Mouse (Mus musculus) kidney, adult 2 months (tissue): Measurements from ENCODE around the gene Oprl1. TPM values are rescaled to one million over a fixed set of nuclear protein-coding genes. Genes with fewer than 3 reads are reported as not detected.

Experiments used
- DNase-seq: peaks from one replicate; pipeline ENCODE4 v3.0.0; 2021
- H3K27ac ChIP-seq: fragments of 200-500 bp; 2 replicates; pipeline ENCODE4 v1.5.1; 2012; ENCODE audit warnings: low read depth, low read length, control low read depth, inconsistent platforms; ENCODE audit not compliant: insufficient read depth
- H3K27me3 ChIP-seq: fragments of 200-500 bp; replicated peaks from 2 replicates; pipeline ENCODE4 v1.6.1; 2012; ENCODE audit warnings: mild to moderate bottlenecking, moderate library complexity, low read length, inconsistent platforms; ENCODE audit not compliant: control insufficient read depth, insufficient read depth
- H3K36me3 ChIP-seq: fragments of 200-500 bp; 2 replicates; pipeline ENCODE4 v1.6.1; 2012; ENCODE audit warnings: mild to moderate bottlenecking, moderate library complexity, low read length, inconsistent platforms; ENCODE audit not compliant: control insufficient read depth, insufficient read depth
- H3K4me1 ChIP-seq: fragments of 200-500 bp; 2 replicates; pipeline ENCODE4 v1.6.1; 2011; ENCODE audit warnings: low read length; ENCODE audit not compliant: control insufficient read depth, insufficient read depth
- H3K4me3 ChIP-seq: fragments of 200-500 bp; 2 replicates; pipeline ENCODE4 v1.5.1; 2011; ENCODE audit warnings: mild to moderate bottlenecking, low read depth, low read length, control low read depth; ENCODE audit not compliant: insufficient read depth
- CTCF ChIP-seq: fragments of 200-500 bp; conservative IDR thresholded peaks from 2 replicates; pipeline ENCODE4 v1.5.1; 2011; ENCODE audit warnings: low read depth, mild to moderate bottlenecking, control low read depth, low read length, moderate library complexity, mixed read lengths; ENCODE audit not compliant: insufficient read depth, insufficient read length
- POLR2A ChIP-seq: fragments of 200-500 bp; IDR thresholded peaks from one replicate; pipeline ENCODE4 v1.6.1; 2011; ENCODE audit warnings: low read depth, low read length, control low read depth
- WGBS: fragments of 180-500 bp; shearing (Covaris S2); methylation state at CpG from one replicate; pipeline ENCODE4 v1.1.7; 2018; 5-methylcytosine and 5-hydroxymethylcytosine counted together
- polyA plus RNA-seq: library from polyadenylated mRNA; depleted of rRNA; stranded (reverse); fragments of >200 nt; gene quantifications from 2 replicates; pipeline ENCODE4 v1.2.3, GENCODE M21; 2012; rRNA removed

Gene Oprl1
- polyA plus RNA-seq, 1 experiment, result 0.27 TPM

DNA sequence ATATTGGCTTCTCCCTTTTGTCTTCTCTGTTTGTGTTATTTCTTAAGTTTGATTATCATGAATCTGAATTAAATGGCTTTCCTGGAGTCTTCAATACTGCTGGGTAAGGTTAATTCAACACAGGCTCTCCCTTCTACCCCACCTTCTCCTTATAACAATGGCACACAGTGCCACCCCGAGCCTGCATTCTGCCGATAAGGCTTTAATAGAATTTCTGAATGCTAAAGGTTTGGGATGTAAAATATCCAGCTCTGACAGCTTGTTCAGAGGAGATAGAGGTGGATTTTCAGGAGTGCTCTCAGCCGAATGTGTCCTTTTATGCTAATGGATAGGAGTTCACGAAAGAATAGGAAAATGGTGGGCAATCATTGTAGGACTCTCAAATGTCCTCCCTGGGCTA lies 50.4 kb downstream of the Oprl1 start:
- WGBS, result 91% methylated on average over 4 of the region's 4 CpGs
- no peaks in the 10 kb centered on the region; the same call in 1 of the 2 replicates for H3K27me3 ChIP-seq

DNA sequence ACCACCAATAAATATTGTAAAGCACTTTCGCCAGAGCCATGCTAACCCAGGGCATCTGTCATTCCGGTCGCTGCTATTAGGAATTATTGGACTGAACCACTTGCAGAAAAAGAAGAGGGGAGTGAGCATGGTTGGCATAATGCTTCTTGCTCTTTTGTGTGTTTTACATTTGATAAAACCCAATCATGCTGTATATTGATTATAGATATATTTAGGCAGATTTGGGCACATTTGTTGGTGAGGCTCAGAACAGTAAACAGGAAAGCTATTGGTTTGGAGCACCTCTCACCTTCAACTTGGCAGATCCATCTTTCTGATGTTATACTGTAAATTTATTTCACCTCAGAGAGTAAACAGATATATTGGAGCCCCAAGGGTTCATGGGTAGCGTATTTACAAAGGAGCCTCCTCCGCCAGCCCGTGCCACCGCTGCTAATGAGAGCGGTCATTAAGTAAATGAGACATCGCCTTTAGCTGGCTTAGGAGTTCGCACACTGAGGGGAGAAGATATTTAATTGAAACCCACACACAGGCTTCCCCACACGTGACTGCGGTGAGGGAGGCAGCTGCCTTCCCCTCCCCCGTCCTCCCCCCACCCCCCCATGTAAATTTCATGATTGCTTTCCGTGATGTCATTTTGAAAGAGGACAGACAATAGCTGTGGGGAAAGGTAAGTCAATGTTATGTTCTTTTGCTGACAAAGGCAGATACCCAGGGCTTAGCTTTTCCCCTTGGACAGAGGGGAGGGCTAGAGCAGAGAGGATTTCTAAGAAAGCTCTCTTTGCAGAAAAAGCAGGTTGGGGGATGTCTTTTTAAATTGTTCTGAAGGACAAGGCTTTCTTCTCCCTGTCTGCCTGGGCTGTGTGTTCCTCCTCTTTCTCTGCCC lies 52.1 kb downstream of the Oprl1 start:
- Histone ChIP-seq H3K27me3 (no peaks in the 10 kb centered on the region; the same call in 1 of the 2 replicates), H3K27ac (no peak overlapping the region), H3K36me3 (no peaks in the 10 kb centered on the region), H3K4me3 (no peak overlapping the region), H3K4me1 (no peaks in the 10 kb centered on the region)
- whole genome bisulfite sequencing, result 43% methylated on average over 14 of the region's 14 CpGs
- DNase-seq, result no peak
- TF ChIP-seq POLR2A (no peak), CTCF (no peak)

More for the DNA sequence above, 50.4 kb downstream of the Oprl1 start:
- no peak for DNase-seq
- Histone ChIP-seq H3K27ac (no peak overlapping the region), H3K4me3 (no peak overlapping the region), H3K36me3 (no peaks in the 10 kb centered on the region), H3K4me1 (no peaks in the 10 kb centered on the region)
- no peak for TF ChIP-seq POLR2A
- TF ChIP-seq CTCF, result no peak

DNA sequence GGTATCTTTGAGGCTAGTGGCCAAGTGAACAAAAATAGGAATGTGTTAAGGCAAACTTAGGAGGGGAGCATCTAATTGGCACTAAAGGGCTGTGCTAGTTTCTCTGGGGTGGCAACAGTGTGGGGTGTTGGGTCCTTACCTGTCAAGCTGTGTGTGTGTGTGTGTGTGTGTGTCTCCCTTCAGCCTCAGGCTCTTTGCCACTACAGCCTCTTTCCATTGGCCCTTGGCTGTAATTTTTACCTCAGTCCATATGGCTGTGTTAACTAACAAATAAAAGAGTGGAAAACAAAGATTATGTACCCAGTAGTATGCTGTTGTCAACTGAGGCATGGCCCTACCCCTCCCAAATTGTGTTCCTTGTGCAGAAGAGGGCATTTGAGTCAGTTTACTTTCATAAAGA lies 53.6 kb downstream of the Oprl1 start:
- H3K36me3 ChIP-seq, result no peaks in the 10 kb centered on the region
- H3K27ac ChIP-seq, result no peak overlapping the region
- no peaks in the 10 kb centered on the region; the same call in 1 of the 2 replicates for H3K27me3 ChIP-seq
- TF ChIP-seq CTCF (no peak), POLR2A (no peak)
- no peaks in the 10 kb centered on the region for H3K4me1 ChIP-seq
- no peak overlapping the region for H3K4me3 ChIP-seq
- DNase-seq, result no peak

DNA sequence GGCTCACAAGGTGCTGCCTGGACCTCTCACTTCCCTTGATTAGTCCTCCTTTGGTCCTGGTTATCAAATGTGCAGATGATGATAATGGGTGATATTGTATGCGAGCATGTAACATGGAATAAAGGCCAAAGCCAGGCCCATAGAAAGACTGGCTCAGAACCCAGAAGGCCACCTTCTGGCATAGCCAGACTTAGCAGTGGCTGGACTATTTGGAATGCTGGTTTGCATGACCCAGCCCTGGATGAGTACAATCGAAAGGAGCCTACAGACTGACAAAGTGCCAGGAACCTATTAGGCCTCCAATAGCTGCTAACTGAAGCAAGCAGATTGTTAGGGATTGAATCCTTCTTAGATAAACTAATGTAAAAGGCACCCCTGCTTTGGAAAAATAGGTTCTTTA lies 54.6 kb downstream of the Oprl1 start:
- no peak for TF ChIP-seq POLR2A
- Histone ChIP-seq H3K36me3 (no peaks in the 10 kb centered on the region), H3K27me3 (no peaks in the 10 kb centered on the region; the same call in 1 of the 2 replicates), H3K4me3 (no peak overlapping the region), H3K4me1 (no peaks in the 10 kb centered on the region), H3K27ac (no peak overlapping the region)
- no peak for DNase-seq
- 85% methylated on average over 2 of the region's 2 CpGs for WGBS

Other genes starting within 250 kb of the Oprl1 start
- gene Abhd16b, start 221.8 kb upstream of the Oprl1 start, polyA plus RNA-seq, result not detected in 2 replicates
- 35.2 and 41.5 TPM in 2 replicates for gene Tpd52l2, start 217.9 kb upstream of the Oprl1 start, polyA plus RNA-seq
- gene Dnajc5, start 194.5 kb upstream of the Oprl1 start, polyA plus RNA-seq, result 55.5 and 65.1 TPM in 2 replicates
- 107 and 130 TPM in 2 replicates for gene Uckl1, start 130.1 kb upstream of the Oprl1 start, polyA plus RNA-seq
- 19.6 and 22.1 TPM in 2 replicates for gene Prpf6, start 123.1 kb upstream of the Oprl1 start, polyA plus RNA-seq
- gene Zfp512b, start 122.2 kb upstream of the Oprl1 start, polyA plus RNA-seq, result 32.2 and 41.3 TPM in 2 replicates
- gene Samd10, start 115.8 kb upstream of the Oprl1 start, polyA plus RNA-seq, result 26.1 and 30.2 TPM in 2 replicates
- gene Gm29797, start 58.0 kb upstream of the Oprl1 start, polyA plus RNA-seq, result 0.11 TPM in 1 of 2 replicates, not detected in the other
- 53.9 and 59.0 TPM in 2 replicates for gene Sox18, start 43.4 kb upstream of the Oprl1 start, polyA plus RNA-seq
- gene Tcea2, start 34.7 kb upstream of the Oprl1 start, polyA plus RNA-seq, result 19.2 and 19.5 TPM in 2 replicates
- gene Rgs19, start 21.0 kb upstream of the Oprl1 start, polyA plus RNA-seq, result 21.5 and 24.0 TPM in 2 replicates
- gene Lkaaear1, start 16.6 kb upstream of the Oprl1 start, polyA plus RNA-seq, result not detected in 2 replicates
- gene Myt1, start 48.3 kb downstream of the Oprl1 start, polyA plus RNA-seq, result 0.08 and 0.13 TPM in 2 replicates
- 40.4 and 51.6 TPM in 2 replicates for gene Pcmtd2, start 122.8 kb downstream of the Oprl1 start, polyA plus RNA-seq
- gene Polr3k, start 149.3 kb downstream of the Oprl1 start, polyA plus RNA-seq, result 4.1 and 4.5 TPM in 2 replicates